Mouse (Mus musculus) lung, postnatal 0 days (tissue): ENCODE data around the gene Stat5a. TPM values are rescaled to one million over a fixed set of nuclear protein-coding genes. Genes with fewer than 3 reads are reported as not detected.

Experiments
- ATAC-seq: fragments of 200-750 bp; cut with Nextera tagmentation; 2 replicates; pipeline ENCODE4 v1.8.0; 2017; ENCODE audit warnings: moderate library complexity
- DNase-seq: peaks from one replicate; pipeline ENCODE4 v3.0.0-alpha.2; 2016; ENCODE audit warnings: low spot score
- H3K27ac ChIP-seq: fragments of 300-500 bp; sonication (generic); 2 replicates; pipeline ENCODE4 v1.5.1; 2014; ENCODE audit warnings: antibody characterized with exemption, mild to moderate bottlenecking, low read length, mixed read lengths
- H3K27me3 ChIP-seq: fragments of 300-500 bp; sonication (generic); replicated peaks from 2 replicates; pipeline ENCODE4 v1.6.1; 2014; ENCODE audit warnings: low read length, mixed read lengths; ENCODE audit not compliant: insufficient read depth
- H3K36me3 ChIP-seq: fragments of 300-500 bp; sonication (generic); 2 replicates; pipeline ENCODE4 v1.6.1; 2014; ENCODE audit warnings: low read length, mixed read lengths; ENCODE audit not compliant: insufficient read depth
- H3K4me1 ChIP-seq: fragments of 300-500 bp; sonication (generic); 2 replicates; pipeline ENCODE4 v1.6.1; 2014; ENCODE audit warnings: antibody characterized with exemption, low read depth, low read length, mixed read lengths; ENCODE audit not compliant: insufficient read depth
- H3K4me2 ChIP-seq: fragments of 300-500 bp; sonication (generic); replicated peaks from 2 replicates; pipeline ENCODE4 v1.6.1; 2014; ENCODE audit warnings: low read depth, mild to moderate bottlenecking, low read length, moderate library complexity, mixed read lengths
- H3K4me3 ChIP-seq: fragments of 300-500 bp; sonication (generic); 2 replicates; pipeline ENCODE4 v1.5.1; 2014; ENCODE audit warnings: low read depth, low read length
- H3K9ac ChIP-seq: fragments of 300-500 bp; sonication (generic); replicated peaks from 2 replicates; pipeline ENCODE4 v1.6.1; 2014; ENCODE audit warnings: low read depth, mild to moderate bottlenecking
- H3K9me3 ChIP-seq: fragments of 300-500 bp; sonication (generic); 2 replicates; pipeline ENCODE4 v1.6.1; 2016; ENCODE audit warnings: low read length, mixed read lengths
- CTCF ChIP-seq: IDR thresholded peaks from 2 replicates; pipeline ENCODE4 v1.5.1; 2016; ENCODE audit warnings: antibody characterized with exemption, mild to moderate bottlenecking
- EP300 ChIP-seq: IDR thresholded peaks from 2 replicates; pipeline ENCODE4 v1.6.1; 2016; ENCODE audit warnings: antibody characterized with exemption, mild to moderate bottlenecking, control low read depth
- WGBS: fragments of 180-500 bp; shearing (Covaris S2); extraction: QIAGEN DNeasy Blood & Tissue Kit; methylation state at CpG from one replicate; pipeline ENCODE4 v1.1.7; 2014; 5-methylcytosine and 5-hydroxymethylcytosine counted together
- polyA plus RNA-seq: library from polyadenylated mRNA; unstranded; fragments of >200 nt; fragmentation: Nextera tagmentation; extraction: Ambion mirVana; gene quantifications from 2 replicates; pipeline ENCODE4 v1.2.1, GENCODE M21; 2015

Gene Stat5a
- polyA plus RNA-seq, 1 experiment from 2014 or later = 7.1 TPM

GRCm38 (mm10) chr11:100908112-100908511 is 49.0 kb downstream of the Stat5a start:
- DNase-seq (no peak), ATAC-seq (no peak)
- Histone ChIP-seq H3K4me2 (no peak overlapping the region), H3K4me1 (peaks cover 3% of the 10 kb centered on the region; the same call in 1 of the 2 replicates), H3K9ac (no peak overlapping the region), H3K27ac (no peak overlapping the region), H3K4me3 (no peak overlapping the region), H3K27me3 (no peaks in the 10 kb centered on the region), H3K9me3 (no peaks in the 10 kb centered on the region), H3K36me3 (peaks cover 40% of the 10 kb centered on the region)
- WGBS = 68% methylated on average over 2 of the region's 2 CpGs
- no peak for TF ChIP-seq EP300
- no peak for TF ChIP-seq CTCF

DNA sequence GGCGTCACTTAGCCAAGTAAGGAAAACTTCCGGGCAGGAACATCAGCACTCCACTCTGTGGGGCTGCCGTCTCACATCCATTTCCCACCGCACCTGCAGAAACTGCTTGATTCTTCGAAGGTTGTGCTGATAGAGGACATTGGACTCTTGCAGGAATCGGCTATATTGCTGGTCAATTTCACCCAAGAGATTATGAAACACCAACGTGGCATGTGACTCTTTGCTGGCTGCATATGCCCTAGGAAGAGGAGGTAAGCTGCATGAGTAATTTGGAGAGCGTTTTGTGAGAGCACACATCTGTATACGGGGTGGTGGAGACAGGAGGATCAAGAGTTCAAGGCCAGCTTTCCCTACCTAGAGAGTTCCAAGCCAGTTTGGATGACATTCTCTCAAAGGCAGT is 49.4 kb downstream of the Stat5a start:
- 86% methylated on average over 9 of the region's 9 CpGs for WGBS
- Histone ChIP-seq H3K4me1 (peaks cover 7% of the 10 kb centered on the region; the same call in 1 of the 2 replicates), H3K27ac (no peak overlapping the region), H3K9ac (no peak overlapping the region), H3K9me3 (no peaks in the 10 kb centered on the region), H3K36me3 (peaks cover 37% of the 10 kb centered on the region), H3K4me2 (no peak overlapping the region), H3K27me3 (no peaks in the 10 kb centered on the region), H3K4me3 (no peak overlapping the region)
- TF ChIP-seq EP300 = no peak
- no peak for TF ChIP-seq CTCF
- no peak for ATAC-seq
- no peak for DNase-seq

- H3K9me3 ChIP-seq = no peaks in the 10 kb centered on the region
- peak overlapping the region; percentile 72 for H3K27ac ChIP-seq
- H3K9ac ChIP-seq = no peak overlapping the region
- 51% methylated on average over 17 of the region's 17 CpGs for WGBS
- H3K4me1 ChIP-seq = peaks cover 7% of the 10 kb centered on the region; the same call in 1 of the 2 replicates
- DNase-seq = peak; percentile 86
- TF ChIP-seq EP300 (peak; percentile 32; the same call in 1 of the 2 replicates), CTCF (no peak)
- peak; percentile 95 for ATAC-seq
- no peak overlapping the region for H3K4me3 ChIP-seq
- peaks cover 27% of the 10 kb centered on the region for H3K36me3 ChIP-seq
- H3K27me3 ChIP-seq = no peaks in the 10 kb centered on the region
- peak overlapping the region; percentile 15; the same call in 1 of the 2 replicates for H3K4me2 ChIP-seq
Measured at GRCm38 (mm10) chr11:100912401-100913155, 53.4 kb downstream of the Stat5a start.

DNA sequence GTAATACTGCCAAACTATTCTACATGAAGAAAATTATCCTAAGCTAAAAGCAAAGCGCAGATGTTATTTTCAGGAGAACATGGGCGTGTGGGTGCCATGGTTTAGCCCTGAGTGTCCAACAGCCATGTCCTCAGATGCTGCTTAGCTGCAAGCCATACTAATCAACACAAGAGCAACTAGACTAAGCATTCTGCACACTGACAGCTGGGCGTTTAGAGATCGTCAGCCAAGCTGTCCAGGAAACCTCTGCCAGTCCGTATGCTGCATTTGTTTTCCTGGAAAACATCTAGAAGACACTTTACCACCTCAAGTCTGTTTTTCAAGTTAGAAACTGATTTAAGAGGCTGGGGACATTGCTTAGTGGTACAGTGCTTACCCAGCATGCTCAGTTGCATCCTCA is 55.3 kb downstream of the Stat5a start:
- no peak overlapping the region for H3K4me2 ChIP-seq
- no peak overlapping the region for H3K4me3 ChIP-seq
- ATAC-seq = no peak
- no peak for DNase-seq
- H3K36me3 ChIP-seq = 0 out of 2 replicates have a peak, but pooled peaks cover 14% of the 10 kb centered on the region
- no peaks in the 10 kb centered on the region for H3K27me3 ChIP-seq
- peaks cover 7% of the 10 kb centered on the region; the same call in 1 of the 2 replicates for H3K4me1 ChIP-seq
- H3K9me3 ChIP-seq = no peaks in the 10 kb centered on the region
- H3K9ac ChIP-seq = no peak overlapping the region
- no peak overlapping the region for H3K27ac ChIP-seq
- WGBS = 78% methylated on average over 5 of the region's 5 CpGs
- TF ChIP-seq CTCF = no peak
- TF ChIP-seq EP300 = no peak

DNA sequence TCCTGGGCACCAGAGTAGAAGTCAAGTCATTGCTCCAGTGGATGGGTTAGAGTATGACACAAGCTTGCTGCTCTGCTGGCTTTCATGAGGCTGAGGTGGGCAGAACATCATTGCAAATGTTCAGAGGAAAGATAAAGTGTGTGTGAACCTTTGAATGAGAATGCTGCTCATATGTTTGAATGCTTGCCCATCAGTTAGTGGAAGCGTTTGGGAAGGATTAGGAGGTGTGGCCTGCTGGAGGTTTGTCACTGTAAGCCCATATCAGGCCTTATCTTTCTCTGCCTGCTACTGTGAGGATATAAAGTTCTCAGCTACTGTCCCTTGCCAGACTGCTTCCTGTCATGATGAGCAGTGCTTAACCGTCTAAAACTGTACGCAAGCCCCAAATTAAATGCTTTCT is 55.9 kb downstream of the Stat5a start:
- TF ChIP-seq EP300 (no peak), CTCF (no peak)
- Histone ChIP-seq H3K9me3 (no peaks in the 10 kb centered on the region), H3K4me2 (no peak overlapping the region), H3K4me3 (no peak overlapping the region), H3K9ac (no peak overlapping the region), H3K27ac (no peak overlapping the region), H3K36me3 (0 out of 2 replicates have a peak, but pooled peaks cover 14% of the 10 kb centered on the region), H3K27me3 (no peaks in the 10 kb centered on the region), H3K4me1 (peaks cover 7% of the 10 kb centered on the region; the same call in 1 of the 2 replicates)
- DNase-seq = no peak
- ATAC-seq = no peak
- WGBS = 74% methylated on average over 3 of the region's 3 CpGs

- H3K4me2 ChIP-seq = no peak overlapping the region
- ATAC-seq (no peak), DNase-seq (no peak)
- no peak overlapping the region for H3K27ac ChIP-seq
- H3K36me3 ChIP-seq = 0 out of 2 replicates have a peak, but pooled peaks cover 14% of the 10 kb centered on the region
- peaks cover 7% of the 10 kb centered on the region; the same call in 1 of the 2 replicates for H3K4me1 ChIP-seq
- H3K9me3 ChIP-seq = no peaks in the 10 kb centered on the region
- H3K9ac ChIP-seq = no peak overlapping the region
- TF ChIP-seq EP300 (no peak), CTCF (no peak)
- H3K27me3 ChIP-seq = no peaks in the 10 kb centered on the region
- 70% methylated on average over 4 of the region's 4 CpGs for WGBS
- H3K4me3 ChIP-seq = no peak overlapping the region
Measured at GRCm38 (mm10) chr11:100916432-100916971, 57.4 kb downstream of the Stat5a start.
